Mouse (Mus musculus) heart, adult 11 months (tissue): ENCODE results near the gene Sfrp4.

Experiments
- DNase-seq: peaks from one replicate; pipeline ENCODE4 v3.0.0; 2022

Gene Sfrp4

DNA sequence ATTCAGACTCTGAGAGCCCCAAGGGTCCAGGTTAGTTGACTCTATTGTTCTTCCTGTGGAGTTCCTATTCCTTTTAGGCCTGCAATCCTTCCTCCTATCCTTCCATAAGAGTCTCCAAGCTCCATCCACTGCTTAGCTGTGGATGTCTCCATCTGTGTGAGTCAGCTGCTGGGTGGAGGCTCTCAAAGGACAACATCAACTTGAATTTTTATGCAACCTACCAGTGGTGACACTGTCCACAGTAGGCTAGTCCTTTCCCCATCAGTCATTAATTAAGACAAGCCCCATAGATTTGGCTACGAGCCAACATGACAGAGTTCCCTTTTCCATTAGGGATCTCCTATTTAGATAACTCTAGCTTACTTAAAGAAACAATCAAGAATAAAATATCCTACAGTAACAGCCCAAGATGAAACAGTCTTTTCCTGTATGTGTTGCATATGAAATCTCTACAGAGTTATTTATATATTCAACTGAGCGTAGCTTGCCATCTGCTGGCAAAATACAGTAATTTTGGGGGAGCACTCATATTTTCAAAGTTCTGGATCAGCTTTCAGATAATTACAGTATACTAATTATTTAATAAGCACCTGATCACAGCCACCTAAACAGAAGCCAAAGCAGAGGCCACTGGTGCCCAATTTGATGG lies 17.4 kb downstream of the Sfrp4 start:
- DNase-seq: peak; percentile 45

DNA sequence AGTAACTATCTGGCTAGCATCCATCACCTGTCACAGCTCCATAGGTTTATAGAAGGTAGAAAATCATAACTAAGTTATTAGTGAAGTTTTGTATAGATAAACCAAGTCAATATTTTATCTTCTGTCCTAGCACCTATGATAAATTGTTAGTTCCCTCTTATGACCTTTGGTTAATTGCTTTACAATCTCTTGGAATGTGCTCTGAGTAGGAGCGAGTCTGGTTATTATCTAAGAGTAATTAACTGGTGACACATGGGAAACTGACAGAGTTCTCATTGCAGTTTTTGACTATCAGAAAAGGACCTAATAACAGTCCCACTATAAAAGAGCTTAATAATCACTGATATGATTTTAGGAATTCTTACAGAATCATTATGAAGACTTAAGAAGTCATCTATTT lies 20.6 kb downstream of the Sfrp4 start:
- DNase-seq: no peak

DNA sequence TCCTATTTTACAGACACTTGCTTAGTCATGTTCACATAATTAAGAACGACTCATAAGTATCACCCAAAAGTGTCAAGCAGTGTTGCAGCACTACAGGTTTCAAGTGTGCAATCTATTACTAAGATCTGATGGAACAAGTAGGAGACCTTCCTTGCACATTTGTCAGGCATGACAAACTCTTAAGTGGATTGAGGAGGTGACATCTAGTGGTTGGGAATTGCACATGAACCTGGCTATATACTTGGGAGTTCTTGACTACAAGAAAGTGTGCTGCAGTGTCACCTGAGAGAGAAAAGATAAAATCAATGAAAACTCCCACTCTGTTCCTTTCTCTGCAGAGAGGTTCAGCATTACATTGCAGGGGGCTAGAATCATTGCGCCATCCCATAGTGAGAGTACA lies 21.3 kb downstream of the Sfrp4 start:
- DNase-seq: no peak

DNA sequence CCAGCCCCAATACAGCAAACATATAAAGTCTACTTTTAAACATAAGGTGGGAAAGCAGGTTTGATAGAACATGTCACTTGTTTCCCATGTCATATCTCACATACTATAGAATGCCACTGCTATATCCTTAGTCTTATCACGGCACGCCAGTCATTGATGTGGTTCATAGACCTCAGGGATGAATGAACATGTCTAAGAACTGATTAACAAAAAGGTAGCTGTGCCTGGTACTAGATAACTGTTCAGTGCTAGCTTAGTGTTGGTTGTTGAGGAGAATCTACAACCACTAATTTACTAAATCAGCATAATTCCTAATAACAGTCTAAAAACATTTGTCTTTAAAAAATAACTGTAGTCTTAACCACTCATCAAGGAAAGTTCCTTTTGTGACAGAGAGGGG lies 26.9 kb downstream of the Sfrp4 start:
- DNase-seq: peak; percentile 12

DNA sequence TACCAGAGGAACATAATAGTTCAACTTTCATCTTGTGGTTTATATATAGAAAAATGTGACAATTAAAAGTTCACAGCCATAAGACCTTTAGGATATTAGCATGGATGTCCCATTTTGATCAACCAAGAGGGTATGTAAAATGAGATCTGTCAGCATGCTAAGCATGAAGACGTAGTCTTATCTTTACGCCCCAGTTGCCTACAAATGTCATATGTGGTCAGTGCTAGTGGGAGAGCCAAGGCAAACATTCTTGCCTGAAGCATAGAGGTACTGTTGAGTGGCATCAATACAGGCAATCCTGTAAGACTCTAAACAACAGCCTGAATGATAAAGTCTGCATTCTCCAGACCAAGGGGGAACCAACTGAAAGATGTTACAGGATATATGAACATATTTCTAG lies 29.5 kb downstream of the Sfrp4 start:
- DNase-seq: peak; percentile 13

DNA sequence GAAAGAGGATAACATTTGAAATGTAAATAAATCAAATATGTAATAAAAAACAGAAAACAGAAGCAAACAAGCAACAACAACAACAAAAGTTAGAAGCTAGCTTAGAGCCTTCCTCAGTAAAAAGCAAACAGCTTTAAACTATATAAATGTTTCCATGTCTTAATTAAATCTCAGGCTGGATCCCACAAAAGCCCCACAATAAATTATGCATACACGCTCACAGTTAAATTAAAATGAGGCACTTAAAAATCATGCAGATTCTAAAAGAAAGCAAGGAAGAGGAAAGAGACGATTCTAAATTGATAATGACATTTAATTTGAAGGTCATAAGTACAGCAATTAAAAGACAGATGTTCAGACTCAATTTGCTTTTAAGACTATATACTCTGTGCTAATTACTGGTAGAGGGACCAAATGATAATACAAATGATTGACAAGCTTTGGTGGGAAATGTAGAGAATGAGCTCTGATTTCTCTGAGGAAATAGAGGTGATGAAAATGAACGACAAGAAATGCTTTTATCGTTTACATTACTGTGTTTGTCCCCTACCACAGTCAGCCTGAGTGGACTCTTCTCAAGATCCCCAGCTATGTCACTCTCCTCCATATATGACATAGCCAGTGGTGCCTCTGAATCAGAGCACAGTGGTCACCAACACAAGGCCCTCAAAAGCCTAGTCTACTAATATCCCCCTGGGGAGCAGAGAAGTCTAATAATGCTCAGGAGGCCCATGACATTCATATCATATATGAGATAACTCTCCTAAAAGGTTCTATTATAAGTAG lies 45.6 kb downstream of the Sfrp4 start:
- DNase-seq: no peak

DNA sequence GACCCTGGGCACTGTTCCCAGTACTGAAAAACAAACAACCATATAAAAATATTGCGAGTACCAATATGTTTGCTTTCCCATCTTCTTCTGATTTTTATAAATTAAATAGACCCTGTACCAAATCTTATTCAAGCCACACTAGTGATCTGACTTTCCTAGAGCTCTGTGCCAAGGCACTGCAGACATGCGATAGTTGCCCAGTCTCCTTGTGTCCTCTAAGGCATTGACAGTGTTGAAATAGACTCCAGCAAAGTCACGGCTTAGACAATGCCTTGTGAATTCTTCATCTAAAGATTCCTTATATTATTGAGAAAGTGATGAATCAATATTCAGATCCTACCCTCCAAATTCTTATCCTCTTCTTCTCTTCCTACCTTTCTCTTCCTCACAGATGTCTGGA lies 51.1 kb downstream of the Sfrp4 start:
- no peak for DNase-seq

DNA sequence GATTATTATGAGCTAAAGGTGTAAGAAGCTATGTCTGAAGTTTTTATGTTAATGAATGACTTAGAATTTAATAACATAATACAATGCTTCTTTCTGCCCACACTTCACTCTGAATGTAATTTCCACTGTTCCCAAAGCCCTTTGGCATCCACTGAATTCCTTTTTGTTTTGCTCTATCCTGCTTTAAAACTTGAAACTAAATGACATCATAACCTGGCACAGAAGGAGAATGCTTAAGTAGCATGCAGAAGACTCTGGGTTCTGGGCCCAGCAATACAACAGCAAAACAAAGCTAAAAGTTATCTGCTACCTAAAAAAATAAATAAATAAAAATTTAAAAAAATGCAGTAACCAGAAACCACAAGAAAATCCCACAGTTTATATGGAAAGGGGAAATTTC lies 51.7 kb downstream of the Sfrp4 start:
- no peak for DNase-seq
